Comparison of ENCODE assay signal across 17 mouse cellular contexts in the genomic region with DNA sequence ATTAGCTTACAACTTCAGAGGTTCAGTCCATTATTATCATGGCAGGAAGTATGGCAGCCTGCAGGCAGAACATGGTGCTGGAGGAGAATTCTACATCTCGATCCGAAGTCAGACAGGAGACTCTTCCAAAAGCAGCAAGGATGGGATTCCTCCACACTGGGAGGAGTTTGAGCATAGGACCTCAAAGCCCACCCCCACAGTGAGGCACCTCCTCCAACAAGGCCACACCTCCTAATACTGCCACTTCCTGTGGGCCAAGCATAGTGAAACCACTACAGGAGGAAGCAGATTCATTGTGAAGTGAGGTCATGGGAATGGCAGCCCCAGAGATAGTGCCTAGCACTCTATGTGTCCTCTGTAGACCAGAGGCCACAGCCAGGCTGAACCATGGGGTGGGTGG.
"Had no signal": no experiment of that assay in that cellular context is flagged by ENCODE, and none has a peak within 500 bp of the region (broad histone marks: within the 10 kb centered on the region; RNA-seq: fewer than 3 reads in every experiment).

No protein-coding gene starts in this region.

- H3K36me3 ChIP-seq: limb, embryonic 15.5 days; liver, embryonic 12.5 days; neural tube, embryonic 13.5 days; stomach, embryonic 15.5 days had no signal

- H3K4me3 ChIP-seq: limb, embryonic 15.5 days; liver, embryonic 12.5 days; neural tube, embryonic 13.5 days; stomach, embryonic 15.5 days had no signal

- H3K9me3 ChIP-seq: limb, embryonic 15.5 days; liver, embryonic 12.5 days; neural tube, embryonic 13.5 days; stomach, embryonic 15.5 days had no signal

- H3K4me1 ChIP-seq: liver, embryonic 12.5 days; stomach, embryonic 15.5 days had no signal

- H3K9ac ChIP-seq: limb, embryonic 15.5 days; liver, embryonic 12.5 days; lung, embryonic 14.5 days; neural tube, embryonic 13.5 days; stomach, embryonic 15.5 days had no signal

- H3K27ac ChIP-seq: kidney, postnatal 0 days; limb, embryonic 15.5 days; liver, embryonic 12.5 days; macrophage; neural tube, embryonic 13.5 days; stomach, embryonic 15.5 days had no signal

- H3K27me3 ChIP-seq: limb, embryonic 15.5 days; neural tube, embryonic 13.5 days; stomach, embryonic 15.5 days had no signal

- H3K4me2 ChIP-seq: limb, embryonic 15.5 days; liver, embryonic 12.5 days; lung, embryonic 14.5 days; midbrain, embryonic 11.5 days; neural tube, embryonic 13.5 days; stomach, embryonic 15.5 days had no signal

- DNase-seq: kidney, adult 9 months; kidney, postnatal 36 days; layer of hippocampus, adult 9-11 months; layer of hippocampus, postnatal 36 days; lung, embryonic 14.5 days; lung, postnatal 14 days; right cerebral cortex, postnatal 14 days; thymus, adult 18-20 months; thymus, postnatal 14 days had no signal

- ATAC-seq: liver, embryonic 12.5 days; midbrain, embryonic 16.5 days had no signal
